Mouse (Mus musculus) bone marrow macrophage, adult 2 months (primary cell): ENCODE data around the gene Gm20662.

Experiments
- CTCF ChIP-seq: IDR thresholded peaks from 2 replicates; pipeline ENCODE4 v1.5.1; 2012; ENCODE audit warnings: low read depth, mild to moderate bottlenecking, low read length, moderate library complexity
- POLR2A ChIP-seq: IDR thresholded peaks from 2 replicates; pipeline ENCODE4 v1.6.1; 2012; ENCODE audit warnings: mild to moderate bottlenecking, low read depth, low read length, borderline replicate concordance

DNA sequence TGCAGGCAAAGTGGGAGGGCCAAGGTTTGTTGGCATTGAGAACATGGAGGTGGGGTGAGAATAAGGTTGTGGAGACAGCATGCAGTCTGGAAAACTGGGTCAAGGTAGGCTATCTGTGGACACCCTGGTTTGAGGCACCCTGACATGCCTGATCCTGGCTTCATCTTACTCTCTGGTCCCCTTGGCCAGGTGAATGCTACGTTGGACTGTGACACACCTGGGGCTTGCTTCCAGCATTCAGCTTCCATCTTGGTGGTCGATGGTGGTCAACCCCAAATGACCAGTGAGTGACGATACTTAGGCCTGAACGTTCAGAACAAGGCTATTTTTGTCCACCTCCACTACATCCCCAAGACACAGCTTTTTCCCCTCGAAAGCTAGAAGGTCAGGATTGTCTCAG lies at the start of gene Gm20662:
- TF ChIP-seq POLR2A (no peak), CTCF (no peak)
